Mouse (Mus musculus): ENCODE data around the gene Fam71a. TPM values are rescaled to one million over a fixed set of nuclear protein-coding genes. Genes with fewer than 3 reads are reported as not detected.

Fam71a gene
- polyA plus RNA-seq, 1 experiment from 2014 or later: not detected

DNA sequence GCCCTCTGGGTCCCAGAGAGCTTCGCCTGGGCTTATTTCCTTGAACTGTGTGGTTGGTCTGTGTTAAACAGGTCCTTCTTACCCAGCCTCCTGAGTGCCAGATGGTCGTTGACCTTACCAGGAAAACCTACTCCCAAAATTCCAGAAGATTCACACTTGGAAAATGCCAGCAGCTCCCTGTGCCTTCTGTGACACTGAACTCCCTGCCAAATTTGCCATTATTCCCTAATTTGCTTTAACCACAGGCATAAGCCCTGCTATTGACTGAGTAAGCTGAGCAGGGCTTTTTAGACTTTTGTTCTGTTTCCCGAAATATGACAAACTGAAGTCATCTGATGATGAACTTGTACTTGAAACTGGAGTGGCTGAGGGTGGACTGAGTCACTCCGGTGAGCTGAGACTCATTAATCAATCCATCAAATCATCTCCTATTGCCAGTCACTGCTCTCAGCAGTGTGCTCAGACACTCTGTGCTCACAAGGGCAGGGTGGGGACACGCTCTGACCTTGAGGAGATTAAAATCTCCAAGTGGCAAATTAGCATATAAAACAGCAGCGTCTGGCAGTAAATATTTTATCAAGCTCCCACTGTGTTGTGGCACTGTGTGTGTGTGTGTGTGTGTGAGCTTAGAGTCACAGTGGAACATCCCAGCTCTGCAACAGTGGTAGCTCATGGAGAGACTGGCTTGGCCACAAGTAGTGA, 25.2 kb upstream of the Fam71a start:
- 46% methylated on average over 6 of the region's 6 CpGs for WGBS (ENCODE audit: insufficient replicate concordance)
- ATAC-seq: no peak
- peaks cover 53% of the 10 kb centered on the region for H3K27me3 ChIP-seq (ENCODE audit: insufficient read depth, low read length)

DNA sequence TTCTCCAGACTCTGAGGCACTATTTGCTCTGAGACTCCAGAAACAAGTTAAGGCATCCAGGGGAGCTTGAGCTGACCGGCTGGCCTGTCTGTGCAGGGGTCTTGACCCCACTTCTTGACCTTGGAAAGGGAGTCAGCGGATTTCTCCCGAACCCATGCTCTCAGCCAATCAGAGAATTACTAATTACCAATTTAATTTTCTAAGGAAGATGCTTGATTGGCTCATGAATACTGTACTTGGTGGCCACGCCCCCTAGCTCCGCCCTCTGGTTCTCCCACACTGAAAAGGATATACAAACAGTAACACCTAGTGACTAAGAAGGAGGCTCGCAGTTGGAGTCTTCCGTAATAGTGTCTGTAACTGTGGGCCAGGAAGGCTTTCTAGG, 21.8 kb upstream of the Fam71a start:
- Histone ChIP-seq H3K4me1 (ENCODE audit: insufficient read depth) (peaks cover 28% of the 10 kb centered on the region), H3K4me3 (ENCODE audit: low read depth, low read length) (no peak overlapping the region), H3K36me3 (replicated peaks; ENCODE audit: insufficient read depth, low read length) (no peaks in the 10 kb centered on the region), H3K27me3 (ENCODE audit: insufficient read depth, low read length) (peaks cover 79% of the 10 kb centered on the region), H3K4me2 (ENCODE audit: low read depth, low read length) (peak overlapping the region; percentile 98; the same call in 1 of the 2 replicates), H3K9me3 (ENCODE audit: low read length) (no peaks in the 10 kb centered on the region), H3K27ac (ENCODE audit: low read depth) (no peak overlapping the region), H3K9ac (replicated peaks) (no peak overlapping the region)
- TF ChIP-seq EP300 (IDR thresholded peaks at IDR 0.05; ENCODE audit: low read depth) (no peak), CTCF (IDR thresholded peaks at IDR 0.05; ENCODE audit: low read depth) (no peak)
- 7% methylated on average over 7 of the region's 7 CpGs for WGBS (ENCODE audit: insufficient replicate concordance)
- DNase-seq (peak; percentile 48), ATAC-seq (no peak)

More for the DNA sequence above, 25.2 kb upstream of the Fam71a start:
- Histone ChIP-seq H3K9me3 (ENCODE audit: low read length) (no peaks in the 10 kb centered on the region), H3K4me3 (ENCODE audit: low read depth, low read length) (no peak overlapping the region), H3K4me2 (ENCODE audit: low read depth, low read length) (no peak overlapping the region), H3K9ac (replicated peaks) (no peak overlapping the region), H3K36me3 (replicated peaks; ENCODE audit: insufficient read depth, low read length) (no peaks in the 10 kb centered on the region), H3K4me1 (ENCODE audit: insufficient read depth) (peaks cover 14% of the 10 kb centered on the region), H3K27ac (ENCODE audit: low read depth) (no peak overlapping the region)
- DNase-seq: no peak
- TF ChIP-seq CTCF (IDR thresholded peaks at IDR 0.05; ENCODE audit: low read depth) (no peak), EP300 (IDR thresholded peaks at IDR 0.05; ENCODE audit: low read depth) (no peak)

DNA sequence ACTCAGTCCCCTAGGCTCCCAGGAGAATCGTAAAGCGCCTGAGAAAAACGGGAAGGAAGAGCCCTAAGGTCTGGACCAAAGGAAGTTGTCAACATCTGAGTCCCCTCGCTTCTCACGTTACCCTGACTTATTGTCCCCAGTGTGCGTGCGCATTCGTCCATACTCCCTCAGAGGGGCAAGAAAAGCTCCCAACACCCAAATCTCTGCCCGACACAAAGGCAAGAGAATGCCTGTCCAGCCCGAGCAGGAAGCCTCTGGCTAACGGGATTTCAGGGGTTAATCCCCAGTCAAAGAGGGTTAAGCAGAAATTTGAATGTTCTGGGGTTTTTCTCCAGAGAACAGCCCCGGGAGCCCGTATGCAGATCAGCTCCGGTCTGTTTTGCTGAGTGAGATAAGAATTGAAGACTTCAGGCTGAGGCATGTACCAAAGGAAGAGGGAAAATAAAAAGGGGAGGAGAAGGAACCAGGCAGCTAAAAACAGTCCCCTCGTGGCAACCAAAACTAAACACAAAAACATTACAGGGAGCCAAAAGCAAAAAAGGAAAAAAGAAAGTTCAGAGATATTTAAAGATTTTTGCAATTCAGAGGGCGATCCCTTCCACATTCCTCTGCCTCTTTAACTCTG, 21.3 kb upstream of the Fam71a start:
- no peak for TF ChIP-seq EP300 (IDR thresholded peaks at IDR 0.05; ENCODE audit: low read depth)
- TF ChIP-seq CTCF (IDR thresholded peaks at IDR 0.05; ENCODE audit: low read depth): no peak
- WGBS (ENCODE audit: insufficient replicate concordance): under 1% methylated on average over 16 of the region's 16 CpGs
- Histone ChIP-seq H3K4me1 (ENCODE audit: insufficient read depth) (peaks cover 28% of the 10 kb centered on the region), H3K9ac (replicated peaks) (no peak overlapping the region), H3K36me3 (replicated peaks; ENCODE audit: insufficient read depth, low read length) (no peaks in the 10 kb centered on the region), H3K9me3 (ENCODE audit: low read length) (no peaks in the 10 kb centered on the region), H3K4me2 (ENCODE audit: low read depth, low read length) (peak overlapping the region; percentile 98), H3K27me3 (ENCODE audit: insufficient read depth, low read length) (peaks cover 82% of the 10 kb centered on the region), H3K4me3 (ENCODE audit: low read depth, low read length) (peak overlapping the region; percentile 73), H3K27ac (ENCODE audit: low read depth) (no peak overlapping the region)
- DNase-seq (no peak), ATAC-seq (no peak)

DNA sequence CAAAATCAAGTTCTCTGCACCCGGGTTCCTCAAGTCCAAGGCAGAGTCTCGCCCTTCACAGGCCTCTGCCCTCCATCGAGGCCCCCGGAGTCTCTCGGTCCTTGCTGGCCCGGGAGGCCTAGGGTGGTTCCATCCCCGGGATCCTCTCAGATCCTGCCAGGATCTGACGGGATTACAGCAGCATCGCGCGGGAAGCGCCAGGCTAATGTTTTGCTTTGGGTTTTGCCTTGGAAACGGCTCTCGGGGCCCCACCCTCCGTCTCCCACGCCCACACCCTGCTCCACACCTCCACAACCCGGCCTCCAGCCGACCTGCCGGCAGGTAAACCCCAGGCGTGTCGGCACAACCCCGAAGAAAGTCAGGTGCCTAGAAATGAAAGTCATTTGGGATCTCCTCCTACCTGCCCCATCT, 20.2 kb upstream of the Fam71a start:
- TF ChIP-seq EP300 (IDR thresholded peaks at IDR 0.05; ENCODE audit: low read depth) (no peak), CTCF (IDR thresholded peaks at IDR 0.05; ENCODE audit: low read depth) (no peak)
- peak overlapping the region; percentile 30; the same call in 1 of the 2 replicates for H3K9ac ChIP-seq (replicated peaks)
- DNase-seq: peak; percentile 42
- no peaks in the 10 kb centered on the region for H3K9me3 ChIP-seq (ENCODE audit: low read length)
- peaks cover 74% of the 10 kb centered on the region for H3K27me3 ChIP-seq (ENCODE audit: insufficient read depth, low read length)
- peak overlapping the region; percentile 73 for H3K4me3 ChIP-seq (ENCODE audit: low read depth, low read length)
- H3K4me1 ChIP-seq (ENCODE audit: insufficient read depth): peaks cover 35% of the 10 kb centered on the region
- H3K36me3 ChIP-seq (replicated peaks; ENCODE audit: insufficient read depth, low read length): no peaks in the 10 kb centered on the region
- 2% methylated on average over 22 of the region's 22 CpGs for WGBS (ENCODE audit: insufficient replicate concordance)
- H3K4me2 ChIP-seq (ENCODE audit: low read depth, low read length): peak overlapping the region; percentile 98
- no peak for ATAC-seq
- H3K27ac ChIP-seq (ENCODE audit: low read depth): no peak overlapping the region

DNA sequence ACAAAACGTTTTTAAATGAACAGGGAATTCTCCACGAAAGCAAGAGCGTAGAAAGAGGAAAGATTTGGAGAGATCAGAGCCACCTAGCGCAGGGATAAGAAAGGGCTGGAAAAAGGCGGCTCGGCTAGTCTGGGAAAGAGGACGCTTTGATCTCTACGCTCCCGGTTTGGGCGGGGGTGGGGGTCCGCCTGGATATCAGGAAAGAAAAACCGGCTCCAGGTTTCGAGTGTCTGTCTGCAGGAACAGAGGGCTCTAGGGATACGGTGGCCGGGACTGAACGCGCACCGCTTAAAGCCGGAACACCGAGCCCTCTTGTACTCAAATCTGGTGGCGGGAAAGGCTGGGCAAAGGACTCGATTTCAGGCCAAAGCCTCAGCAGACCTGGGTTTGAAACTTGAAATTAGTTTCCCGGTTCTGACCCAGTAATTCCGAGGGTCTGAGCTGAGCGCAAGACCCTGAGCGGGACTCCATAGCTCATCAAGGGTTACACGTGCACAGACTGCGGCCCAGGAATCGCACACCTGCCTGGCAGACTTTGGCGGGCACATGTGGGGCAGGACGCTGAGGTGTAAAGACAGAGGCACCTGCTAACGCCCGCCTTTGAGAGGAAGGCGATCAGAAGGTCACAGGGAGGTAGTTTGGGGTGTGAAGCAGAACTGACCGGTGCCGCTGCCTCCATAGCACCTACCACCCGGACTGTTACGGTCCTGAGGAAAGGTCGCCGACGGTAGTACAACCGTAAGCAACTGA, 19.6 kb upstream of the Fam71a start:
- 3% methylated on average over 42 of the region's 42 CpGs for WGBS (ENCODE audit: insufficient replicate concordance)
- H3K4me3 ChIP-seq (ENCODE audit: low read depth, low read length): peak overlapping the region; percentile 73

More for the DNA sequence above, 19.6 kb upstream of the Fam71a start:
- ATAC-seq: no peak
- TF ChIP-seq CTCF (IDR thresholded peaks at IDR 0.05; ENCODE audit: low read depth) (no peak), EP300 (IDR thresholded peaks at IDR 0.05; ENCODE audit: low read depth) (no peak)
- H3K4me1 ChIP-seq (ENCODE audit: insufficient read depth): peaks cover 35% of the 10 kb centered on the region
- peak overlapping the region; percentile 98 for H3K4me2 ChIP-seq (ENCODE audit: low read depth, low read length)
- DNase-seq: no peak
- H3K9me3 ChIP-seq (ENCODE audit: low read length): no peaks in the 10 kb centered on the region
- H3K27ac ChIP-seq (ENCODE audit: low read depth): peak overlapping the region; percentile 67
- peak overlapping the region; percentile 61 for H3K9ac ChIP-seq (replicated peaks)
- H3K27me3 ChIP-seq (ENCODE audit: insufficient read depth, low read length): peaks cover 74% of the 10 kb centered on the region
- no peaks in the 10 kb centered on the region for H3K36me3 ChIP-seq (replicated peaks; ENCODE audit: insufficient read depth, low read length)
